Mouse (Mus musculus) E14TG2a.4 (cell line): Measurements from ENCODE around the gene Snrnp48.

ENCODE experiments used
- CTCF ChIP-seq: conservative IDR thresholded peaks from 2 replicates; pipeline ENCODE4 v1.5.1; 2014; ENCODE audit warnings: low read length
- POU5F1 ChIP-seq: IDR thresholded peaks from 2 replicates; pipeline ENCODE4 v1.6.1; 2014; ENCODE audit warnings: low read length, borderline replicate concordance

- TF ChIP-seq CTCF: no peak
- no peak for TF ChIP-seq POU5F1
Measured at GRCm38 (mm10) chr13:38162002-38162401, 42.7 kb upstream of the Snrnp48 start.
